Mouse (Mus musculus): Measurements from ENCODE around the gene Rbpj. TPM values are rescaled to one million over a fixed set of nuclear protein-coding genes. Genes with fewer than 3 reads are reported as not detected.

Rbpj gene
- polyA plus RNA-seq, 1 experiment = 22.1 TPM

DNA sequence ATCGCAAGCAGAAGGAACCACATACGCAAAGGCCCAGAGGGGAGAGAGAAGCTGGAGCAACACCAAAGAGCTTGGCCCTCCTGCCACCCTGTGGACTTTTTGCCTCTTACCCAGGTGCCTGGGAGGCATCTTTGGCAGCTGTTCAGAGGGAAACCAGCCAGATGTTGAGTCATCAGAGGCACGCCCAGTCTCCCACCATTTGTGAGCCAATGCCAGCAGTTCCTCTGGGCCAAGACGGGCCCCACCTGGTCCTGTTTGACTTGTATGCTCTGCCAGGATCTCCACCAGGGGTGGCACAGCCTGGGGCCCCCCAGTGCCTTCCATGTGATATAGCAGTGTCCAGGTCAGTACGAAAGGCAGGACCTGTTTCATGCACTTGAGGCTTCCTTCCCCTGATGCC, 21.9 kb upstream of the Rbpj start:
- Histone ChIP-seq H3K4me3 (ENCODE audit: insufficient read depth, low read length) (no peak overlapping the region), H3K4me1 (ENCODE audit: control insufficient read depth, insufficient read depth, low read length) (no peaks in the 10 kb centered on the region), H3K27ac (ENCODE audit: insufficient read depth, low read length) (no peak overlapping the region)
- no peak for TF ChIP-seq CTCF (IDR thresholded peaks at IDR 0.05; ENCODE audit: extremely low read depth, insufficient read depth, low read length)
- no peak for TF ChIP-seq POLR2A (IDR thresholded peaks at IDR 0.05; ENCODE audit: extremely low read depth, insufficient read depth, low read length)

GRCm38 (mm10) chr5:53450945-53451344, 15.0 kb upstream of the Rbpj start:
- Histone ChIP-seq H3K27ac (ENCODE audit: insufficient read depth, low read length) (no peak overlapping the region), H3K4me1 (ENCODE audit: control insufficient read depth, insufficient read depth, low read length) (no peaks in the 10 kb centered on the region), H3K4me3 (ENCODE audit: insufficient read depth, low read length) (no peak overlapping the region)
- no peak for TF ChIP-seq CTCF (IDR thresholded peaks at IDR 0.05; ENCODE audit: extremely low read depth, insufficient read depth, low read length)
- TF ChIP-seq POLR2A (IDR thresholded peaks at IDR 0.05; ENCODE audit: extremely low read depth, insufficient read depth, low read length) = no peak

DNA sequence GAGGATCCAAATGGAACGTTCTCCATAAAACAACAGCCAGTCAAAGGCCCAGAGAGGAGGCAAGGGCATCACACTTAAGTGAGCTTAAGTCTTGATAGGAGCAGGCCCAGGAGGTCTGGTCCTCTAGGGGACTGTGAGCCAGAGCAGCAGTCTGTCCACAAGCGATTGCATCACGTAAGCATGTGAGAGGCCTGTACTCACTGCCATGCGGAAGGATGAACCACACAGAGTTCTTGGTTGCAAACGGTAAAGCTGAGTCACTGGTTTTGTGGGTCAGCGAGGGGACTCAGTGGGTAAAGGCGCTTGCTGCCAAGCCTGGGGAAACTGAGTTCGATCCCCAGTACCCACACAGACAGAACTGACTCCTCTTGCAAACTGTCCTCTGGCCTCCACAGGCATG, 14.1 kb upstream of the Rbpj start:
- H3K4me1 ChIP-seq (ENCODE audit: control insufficient read depth, insufficient read depth, low read length) = no peaks in the 10 kb centered on the region
- no peak overlapping the region for H3K4me3 ChIP-seq (ENCODE audit: insufficient read depth, low read length)
- TF ChIP-seq POLR2A (IDR thresholded peaks at IDR 0.05; ENCODE audit: extremely low read depth, insufficient read depth, low read length) (no peak), CTCF (IDR thresholded peaks at IDR 0.05; ENCODE audit: extremely low read depth, insufficient read depth, low read length) (no peak)
- H3K27ac ChIP-seq (ENCODE audit: insufficient read depth, low read length) = no peak overlapping the region

DNA sequence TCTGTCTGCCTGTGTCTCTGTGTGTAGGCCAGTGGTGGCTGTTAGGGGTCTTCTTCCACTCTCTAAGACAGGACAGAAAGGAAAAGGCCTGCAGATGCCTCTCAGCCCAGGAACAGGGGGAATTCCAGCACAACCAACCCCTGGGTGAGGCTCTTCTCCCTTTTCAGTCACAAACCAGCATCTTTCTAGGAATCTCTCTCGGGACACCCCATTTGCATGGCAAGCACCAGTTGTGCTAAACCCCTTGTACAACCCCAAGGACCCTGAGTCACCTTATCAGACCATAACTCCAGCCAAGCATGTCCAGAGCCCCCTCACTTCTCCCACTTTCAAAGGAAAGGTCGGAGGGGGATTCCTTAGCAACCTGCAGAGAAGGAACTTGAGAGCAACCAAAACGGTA, 13.0 kb upstream of the Rbpj start:
- no peak overlapping the region for H3K27ac ChIP-seq (ENCODE audit: insufficient read depth, low read length)
- no peak overlapping the region for H3K4me3 ChIP-seq (ENCODE audit: insufficient read depth, low read length)
- H3K4me1 ChIP-seq (ENCODE audit: control insufficient read depth, insufficient read depth, low read length) = no peaks in the 10 kb centered on the region
- no peak for TF ChIP-seq POLR2A (IDR thresholded peaks at IDR 0.05; ENCODE audit: extremely low read depth, insufficient read depth, low read length)

DNA sequence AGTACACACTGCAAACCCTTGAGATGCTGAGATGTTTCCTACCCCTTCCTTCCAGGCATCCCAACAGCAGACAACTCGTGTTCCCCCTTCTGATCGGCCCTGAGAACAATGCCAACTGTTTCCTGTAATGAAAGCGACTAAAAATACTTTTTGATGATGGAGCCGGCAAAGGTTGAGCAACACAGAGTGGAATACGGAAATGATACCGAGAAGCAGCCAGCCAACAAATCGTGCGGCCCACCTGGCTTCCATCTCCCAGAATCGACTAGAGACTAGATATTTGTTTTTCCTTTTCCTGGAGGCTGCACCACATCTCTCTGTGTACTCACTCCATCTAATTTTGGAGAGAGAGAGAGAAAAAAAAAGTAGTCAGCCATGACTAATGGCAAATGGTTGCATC, 11.2 kb upstream of the Rbpj start:
- no peak overlapping the region for H3K27ac ChIP-seq (ENCODE audit: insufficient read depth, low read length)
- H3K4me3 ChIP-seq (ENCODE audit: insufficient read depth, low read length) = no peak overlapping the region
- TF ChIP-seq POLR2A (IDR thresholded peaks at IDR 0.05; ENCODE audit: extremely low read depth, insufficient read depth, low read length) (no peak), CTCF (IDR thresholded peaks at IDR 0.05; ENCODE audit: extremely low read depth, insufficient read depth, low read length) (no peak)
- H3K4me1 ChIP-seq (ENCODE audit: control insufficient read depth, insufficient read depth, low read length) = no peaks in the 10 kb centered on the region

DNA sequence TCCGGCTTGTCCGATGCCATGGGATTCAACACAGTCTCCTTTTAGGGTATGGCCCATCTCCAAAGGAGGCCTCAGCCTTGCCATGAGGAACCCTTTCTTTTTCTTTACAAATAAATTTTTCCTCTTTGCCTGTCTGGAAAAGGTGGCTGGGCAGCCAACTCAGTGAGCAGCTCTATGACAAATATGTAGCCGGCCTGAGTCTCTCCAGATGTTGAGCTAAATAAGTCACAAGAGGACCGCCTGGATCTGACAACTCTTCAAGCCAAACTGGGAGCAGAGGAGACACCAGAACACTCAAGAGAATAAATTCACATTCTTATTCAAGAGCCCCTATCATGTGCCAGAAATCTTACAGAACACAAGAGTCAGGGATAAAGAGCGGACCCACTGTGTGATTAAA, 10.5 kb upstream of the Rbpj start:
- H3K27ac ChIP-seq (ENCODE audit: insufficient read depth, low read length) = no peak overlapping the region
- TF ChIP-seq CTCF (IDR thresholded peaks at IDR 0.05; ENCODE audit: extremely low read depth, insufficient read depth, low read length) (no peak), POLR2A (IDR thresholded peaks at IDR 0.05; ENCODE audit: extremely low read depth, insufficient read depth, low read length) (no peak)
- no peak overlapping the region for H3K4me3 ChIP-seq (ENCODE audit: insufficient read depth, low read length)
- H3K4me1 ChIP-seq (ENCODE audit: control insufficient read depth, insufficient read depth, low read length) = no peaks in the 10 kb centered on the region

- Histone ChIP-seq H3K27ac (ENCODE audit: insufficient read depth, low read length) (no peak overlapping the region), H3K4me3 (ENCODE audit: insufficient read depth, low read length) (no peak overlapping the region), H3K4me1 (ENCODE audit: control insufficient read depth, insufficient read depth, low read length) (no peaks in the 10 kb centered on the region)
- TF ChIP-seq CTCF (IDR thresholded peaks at IDR 0.05; ENCODE audit: extremely low read depth, insufficient read depth, low read length) (no peak), POLR2A (IDR thresholded peaks at IDR 0.05; ENCODE audit: extremely low read depth, insufficient read depth, low read length) (no peak)
These were observed 5.8 kb upstream of the Rbpj start for GRCm38 (mm10) chr5:53460196-53460595.

GRCm38 (mm10) chr5:53463098-53464018, 2.6 kb upstream of the Rbpj start:
- TF ChIP-seq CTCF (IDR thresholded peaks at IDR 0.05; ENCODE audit: extremely low read depth, insufficient read depth, low read length) = no peak
- no peak for TF ChIP-seq POLR2A (IDR thresholded peaks at IDR 0.05; ENCODE audit: extremely low read depth, insufficient read depth, low read length)
- H3K4me3 ChIP-seq (ENCODE audit: insufficient read depth, low read length) = no peak overlapping the region
- no peak overlapping the region for H3K27ac ChIP-seq (ENCODE audit: insufficient read depth, low read length)
- H3K4me1 ChIP-seq (ENCODE audit: control insufficient read depth, insufficient read depth, low read length) = no peaks in the 10 kb centered on the region

DNA sequence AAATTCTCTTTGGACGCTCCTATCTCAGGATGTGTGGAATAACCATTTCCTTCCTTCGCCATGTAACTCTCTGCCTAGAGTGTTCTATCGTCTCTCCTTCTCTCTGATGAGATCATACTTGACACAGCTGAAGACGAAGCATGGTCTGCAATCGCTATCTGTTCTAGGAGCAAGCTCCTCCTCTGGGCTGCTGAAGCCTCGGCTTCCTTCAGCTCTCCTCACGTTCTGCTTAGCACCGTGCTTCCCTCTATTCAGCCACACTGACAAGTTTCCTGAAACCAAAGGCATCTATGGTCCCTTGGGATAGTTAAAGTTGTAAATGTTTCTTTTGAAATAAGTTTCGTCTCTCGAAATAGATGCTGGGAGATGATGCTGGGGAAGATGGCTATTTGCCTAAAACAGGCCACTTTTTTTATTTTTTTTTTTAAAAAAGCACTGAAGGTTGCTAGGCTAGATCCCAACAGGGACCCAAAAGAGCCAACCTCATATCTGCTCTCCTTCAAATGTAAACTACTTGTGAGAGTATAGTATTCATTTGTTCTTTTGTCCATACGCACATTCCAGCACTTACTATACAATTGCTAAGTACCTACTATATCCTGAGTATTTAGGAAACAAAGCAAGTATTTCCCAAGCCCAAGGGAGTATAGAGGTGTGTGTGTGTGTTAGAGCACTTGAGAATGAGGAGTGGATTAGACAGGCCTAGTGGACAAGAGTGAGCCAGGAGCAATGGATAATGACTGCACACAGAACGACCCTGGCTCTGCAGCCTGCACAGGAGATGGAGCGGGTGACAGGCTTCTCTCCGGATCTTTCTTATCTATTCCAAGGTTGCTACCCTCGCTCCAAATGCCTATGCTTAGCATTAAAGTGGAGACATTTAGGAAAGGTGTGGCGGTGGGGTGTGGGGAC, 726 bp downstream of the Rbpj start:
- H3K27ac ChIP-seq (ENCODE audit: insufficient read depth, low read length) = no peak overlapping the region
- H3K4me3 ChIP-seq (ENCODE audit: insufficient read depth, low read length) = no peak overlapping the region
- TF ChIP-seq POLR2A (IDR thresholded peaks at IDR 0.05; ENCODE audit: extremely low read depth, insufficient read depth, low read length) (no peak), CTCF (IDR thresholded peaks at IDR 0.05; ENCODE audit: extremely low read depth, insufficient read depth, low read length) (no peak)
- no peaks in the 10 kb centered on the region for H3K4me1 ChIP-seq (ENCODE audit: control insufficient read depth, insufficient read depth, low read length)
